Mouse (Mus musculus) B cell, adult 2 months (primary cell): ENCODE data around the gene B020011L13Rik.
"Not testable (repeated sequence)": the region's sequence is repeated elsewhere in the genome, so short reads cannot be mapped to it uniquely, and the experiment has no call there.

ENCODE experiments used
- DNase-seq, 2 experiments: peaks; one replicate each; pipeline ENCODE4 v3.0.0; 2022

B020011L13Rik gene

GRCm38 (mm10) chr1:117780833-117781232 lies at the start of gene B020011L13Rik:
Gene B020011L13Rik, plus strand, starts transcription at chr1:117781133.
- not testable (repeated sequence) for DNase-seq

DNA sequence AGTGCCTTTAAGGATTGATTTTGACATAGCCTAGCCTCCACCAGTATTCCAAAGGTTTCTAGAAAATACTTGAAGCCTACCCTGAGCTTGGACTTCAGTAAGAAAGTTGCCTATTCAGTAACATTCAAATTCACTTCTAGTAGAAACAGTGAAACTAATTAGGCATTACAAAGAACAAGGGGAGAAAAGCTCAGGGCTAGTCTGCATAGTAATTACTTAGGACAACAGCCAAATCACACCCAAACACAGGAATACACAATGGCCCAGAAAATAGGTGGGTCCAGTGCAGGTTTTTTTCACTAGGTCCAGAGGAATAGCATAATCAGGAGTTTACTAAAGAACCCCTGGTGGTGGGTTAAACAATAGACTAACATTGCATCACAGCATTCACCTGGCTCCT lies 35.3 kb downstream of the B020011L13Rik start:
- not testable (repeated sequence) for DNase-seq

GRCm38 (mm10) chr1:117829781-117830180 lies 48.8 kb downstream of the B020011L13Rik start, which contains the start of gene Gm28360:
Gene Gm28360, plus strand, starts transcription at chr1:117830081.
- not testable (repeated sequence) for DNase-seq

DNA sequence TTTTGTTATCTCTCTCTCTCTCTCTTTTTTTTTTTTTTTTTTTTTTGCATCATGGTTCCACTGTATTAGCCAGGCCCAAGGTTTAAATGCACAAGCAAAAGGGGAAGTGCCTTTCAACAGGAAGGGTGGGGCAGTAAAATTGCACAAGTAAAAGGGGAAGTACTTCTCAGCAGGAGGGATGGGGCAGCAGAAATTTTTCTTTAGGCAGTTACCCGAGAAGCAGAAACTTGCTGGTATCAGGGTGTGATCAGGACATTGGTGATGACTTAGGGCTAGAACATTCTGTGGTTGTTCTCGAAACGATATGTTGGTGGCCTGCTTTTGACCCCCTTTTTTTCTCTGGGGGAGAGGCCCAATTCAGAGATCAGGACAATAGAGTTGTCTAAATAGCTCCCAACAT lies 70.8 kb downstream of the B020011L13Rik start:
- DNase-seq: not testable (repeated sequence)
